Mouse (Mus musculus) right cerebral cortex, postnatal 4 days (tissue): ENCODE measurements at regions not wholly inside any gene's neighbourhood (a gene's known extent, or its start where the extent isn't known, plus 50 kb on each side); places are given as distances from the start of the nearest gene placed in this dataset.

Source experiments
- DNase-seq: peaks from one replicate; pipeline ENCODE4 v3.0.0-alpha.2; 2022

DNA sequence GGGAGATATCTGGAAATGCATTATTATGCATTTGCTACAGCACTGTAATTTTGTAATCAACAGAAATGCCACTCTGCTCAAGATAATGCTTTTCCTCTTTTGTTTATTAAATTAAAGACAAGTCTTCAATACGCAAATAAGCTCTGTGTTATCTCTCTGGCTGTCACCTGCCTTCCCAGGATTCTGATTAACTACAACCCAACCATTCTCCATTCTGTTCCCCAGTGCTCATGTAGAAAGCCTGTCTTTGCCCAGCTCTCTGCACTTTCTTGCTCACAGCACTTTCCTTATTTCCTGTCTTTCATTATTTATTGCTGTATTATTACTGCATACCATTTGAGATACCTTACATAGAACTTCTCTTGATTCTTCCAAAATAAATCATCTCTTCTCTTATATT lies 525.6 kb downstream of the Cd109 start:
- DNase-seq: no peak

- DNase-seq: no peak
Measured at GRCm38 (mm10) chr9:79146004-79146403, 530.7 kb downstream of the Cd109 start.

GRCm38 (mm10) chr9:79165596-79165995 lies 550.2 kb downstream of the Cd109 start:
- DNase-seq: no peak

GRCm38 (mm10) chr9:79173036-79173435 lies 545.6 kb downstream of the Col12a1 start:
- no peak for DNase-seq

DNA sequence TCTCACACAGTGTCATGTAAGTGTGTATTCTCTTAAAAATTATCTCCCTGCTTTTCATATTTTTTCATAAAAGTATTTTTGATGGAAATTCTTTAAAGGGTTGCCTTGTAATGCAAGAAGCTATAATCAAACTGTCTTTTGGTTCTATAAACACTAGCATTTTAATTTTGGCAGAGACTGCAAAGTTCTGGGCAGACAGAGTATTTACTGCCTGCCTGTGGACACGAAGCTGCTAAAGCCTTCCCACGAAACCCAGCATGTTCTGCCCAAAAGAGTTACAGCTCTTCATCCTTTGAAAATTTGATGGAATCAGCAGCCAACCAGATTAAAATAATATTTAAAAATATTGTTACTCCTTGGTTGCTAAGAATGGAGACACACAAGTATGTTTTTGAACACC lies 538.7 kb downstream of the Col12a1 start:
- no peak for DNase-seq

- DNase-seq: no peak
Measured at GRCm38 (mm10) chr9:79195420-79195819, 523.2 kb downstream of the Col12a1 start.

- DNase-seq: no peak
Measured at GRCm38 (mm10) chr9:79201755-79202154, 516.9 kb downstream of the Col12a1 start.

DNA sequence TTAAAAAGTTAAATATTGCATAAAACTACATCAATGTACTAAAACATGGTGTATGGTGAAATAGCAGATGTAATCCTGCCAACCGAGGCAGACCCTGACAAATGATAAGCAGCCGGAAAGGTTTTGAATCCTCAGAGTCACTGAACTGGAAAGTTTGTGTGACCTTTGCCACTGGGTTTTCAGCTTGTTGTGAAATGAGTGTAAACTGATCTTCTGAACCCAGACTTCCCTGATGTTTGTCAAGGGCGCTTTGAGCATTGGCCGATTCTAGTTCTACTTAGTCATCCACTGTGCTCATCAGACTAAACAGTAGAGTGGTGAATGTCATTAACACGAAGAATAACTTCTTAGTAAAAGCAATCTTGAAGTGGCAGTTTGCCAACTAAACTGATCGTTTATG lies 505.3 kb downstream of the Col12a1 start:
- DNase-seq: no peak

GRCm38 (mm10) chr9:79215986-79216385 lies 502.6 kb downstream of the Col12a1 start:
- no peak for DNase-seq

- DNase-seq: no peak
Measured at GRCm38 (mm10) chr9:79216432-79216831, 502.2 kb downstream of the Col12a1 start.

DNA sequence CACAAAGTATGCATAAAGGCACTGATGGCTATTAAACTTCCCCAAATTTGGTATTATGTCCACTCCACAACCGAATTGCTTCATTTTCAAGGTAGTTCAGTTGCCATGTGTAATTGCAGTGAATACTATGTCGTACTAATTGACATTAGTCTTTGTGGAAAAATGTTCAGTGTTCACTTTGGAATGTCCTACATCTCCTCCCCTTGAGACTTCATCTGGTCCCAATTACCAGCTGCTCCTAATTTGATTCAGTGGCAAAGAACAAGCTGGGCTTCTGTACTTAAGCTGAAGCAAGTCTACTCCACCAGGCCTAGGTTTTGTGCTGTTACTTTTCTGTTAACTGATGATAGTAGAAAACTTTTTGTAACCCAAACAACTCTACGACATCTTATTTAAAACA lies 485.6 kb downstream of the Col12a1 start:
- no peak for DNase-seq

DNA sequence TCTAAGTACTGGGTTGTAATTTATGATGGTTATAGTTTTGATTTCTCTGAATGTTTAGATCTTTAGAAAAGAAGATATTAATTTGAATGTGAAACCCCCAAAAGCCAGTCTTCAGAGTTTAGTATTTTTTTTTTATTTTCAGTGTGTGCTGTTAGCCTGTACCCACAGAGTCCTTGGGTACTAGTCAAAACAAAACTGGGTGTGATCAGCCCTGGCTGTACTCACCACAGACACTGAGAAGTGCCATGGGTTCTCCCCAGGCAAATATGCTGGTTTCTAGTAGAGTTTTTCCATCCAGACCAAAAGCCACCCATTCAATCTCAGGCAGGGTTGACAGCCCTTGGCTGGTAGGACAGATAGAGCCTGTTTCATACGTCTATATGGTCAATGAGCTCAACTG lies 484.9 kb downstream of the Col12a1 start:
- DNase-seq: no peak

DNA sequence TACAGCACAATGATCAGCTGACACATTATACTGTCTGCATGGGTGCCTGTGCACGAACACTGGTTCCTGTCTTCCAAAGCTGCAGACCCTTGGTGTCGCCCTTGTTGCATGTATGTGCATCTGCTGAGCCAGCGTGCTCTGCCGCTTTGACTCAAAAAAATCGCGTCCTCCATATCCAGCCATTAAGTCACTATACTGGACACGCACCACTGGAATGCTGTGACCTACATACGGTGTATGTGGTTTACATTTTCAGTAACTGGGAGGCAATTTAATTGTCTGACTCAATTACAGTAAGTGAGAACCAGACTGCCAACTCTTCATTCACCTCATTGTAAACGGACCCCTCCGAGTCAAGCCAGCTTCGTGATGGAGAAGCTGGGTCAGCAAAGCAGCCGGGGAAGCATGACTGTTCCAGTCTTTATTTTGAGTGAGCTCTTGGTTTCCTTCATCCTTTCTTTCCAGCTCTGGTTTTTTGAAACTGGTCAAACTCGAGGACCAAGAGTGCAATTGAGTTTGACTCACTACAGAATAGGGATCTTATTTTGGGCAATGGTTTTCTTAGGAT lies 448.9 kb downstream of the Col12a1 start:
- no peak for DNase-seq

DNA sequence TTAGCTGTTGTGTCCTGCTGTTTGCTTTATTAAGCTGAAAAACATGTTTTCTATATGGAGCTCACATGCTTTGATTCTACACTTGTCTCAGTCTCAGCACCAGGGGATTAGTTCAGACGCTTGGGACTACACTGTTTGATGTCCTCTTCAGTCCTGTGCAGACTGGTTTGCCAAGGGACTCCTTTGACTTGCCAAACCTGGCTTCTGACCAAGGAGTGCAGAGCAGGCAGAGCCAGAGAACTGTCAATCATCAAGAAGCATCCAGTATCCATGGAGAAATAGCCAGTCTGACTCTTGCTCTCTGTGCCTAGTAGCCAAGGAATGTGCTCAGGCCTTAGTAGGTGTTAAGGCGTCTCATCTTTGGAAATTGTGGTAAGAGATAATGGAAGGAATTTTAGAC lies 448.4 kb downstream of the Col12a1 start:
- peak; percentile 2 for DNase-seq

- DNase-seq: no peak
Measured at GRCm38 (mm10) chr9:79287849-79288248, 430.8 kb downstream of the Col12a1 start.

DNA sequence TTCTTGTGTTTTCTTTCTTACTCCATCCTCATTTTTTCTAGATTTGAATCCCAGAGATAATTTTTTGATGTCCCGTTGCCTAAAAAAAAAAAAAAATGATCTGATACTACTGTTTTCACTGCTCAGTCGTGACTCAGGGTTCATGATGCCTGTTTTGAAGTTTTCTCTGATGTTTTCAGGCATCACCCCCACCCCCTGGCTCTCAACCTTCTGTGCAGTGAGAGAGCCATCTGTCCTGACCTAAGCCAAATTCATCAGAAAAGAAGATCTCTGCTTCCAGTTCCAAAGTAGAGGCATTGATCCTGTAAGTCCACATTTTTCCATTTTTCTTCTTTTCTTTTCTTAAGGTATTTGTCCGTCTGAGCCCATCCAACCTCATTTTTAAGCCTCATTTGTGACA lies 423.3 kb downstream of the Col12a1 start:
- no peak for DNase-seq

DNA sequence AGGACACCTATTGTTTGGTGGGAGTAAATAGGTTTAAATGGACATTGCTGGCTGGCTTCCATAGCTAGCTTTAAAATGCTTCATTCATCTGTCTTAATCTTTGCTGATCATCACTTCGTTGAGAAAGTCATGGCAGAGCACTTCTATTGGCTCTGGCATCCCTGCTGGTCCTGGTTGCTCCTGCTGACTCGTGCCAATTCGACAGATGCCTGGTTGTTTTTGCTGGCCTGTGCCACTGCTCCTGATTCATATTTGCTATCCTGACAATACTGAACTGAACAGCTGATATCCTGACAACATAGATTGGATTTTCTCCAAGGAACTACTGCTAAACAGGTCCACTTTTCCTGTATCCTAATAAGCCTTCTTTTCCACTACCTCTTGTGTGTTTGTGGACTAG lies 417.1 kb downstream of the Col12a1 start:
- no peak for DNase-seq

GRCm38 (mm10) chr9:79310591-79310990 lies 408.0 kb downstream of the Col12a1 start:
- DNase-seq: no peak

DNA sequence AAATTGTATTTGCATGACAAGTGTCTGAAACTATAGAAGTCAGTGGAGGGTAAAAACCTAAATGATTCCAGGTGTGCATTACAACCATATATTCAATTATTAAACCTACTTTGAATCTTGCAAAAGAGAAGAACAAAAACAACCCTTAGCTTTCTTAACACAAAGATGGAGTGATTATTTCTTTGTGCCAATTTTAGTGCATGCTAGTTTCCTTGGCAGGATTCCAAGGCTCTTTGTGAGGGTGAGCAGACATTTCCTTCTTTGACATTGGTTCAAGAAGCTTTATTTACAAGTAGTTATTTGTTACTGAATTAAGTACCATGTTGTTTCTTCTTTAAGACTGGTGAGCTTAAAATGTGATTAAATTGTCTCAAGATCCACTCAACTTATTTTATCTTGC lies 401.2 kb downstream of the Col12a1 start:
- no peak for DNase-seq

DNA sequence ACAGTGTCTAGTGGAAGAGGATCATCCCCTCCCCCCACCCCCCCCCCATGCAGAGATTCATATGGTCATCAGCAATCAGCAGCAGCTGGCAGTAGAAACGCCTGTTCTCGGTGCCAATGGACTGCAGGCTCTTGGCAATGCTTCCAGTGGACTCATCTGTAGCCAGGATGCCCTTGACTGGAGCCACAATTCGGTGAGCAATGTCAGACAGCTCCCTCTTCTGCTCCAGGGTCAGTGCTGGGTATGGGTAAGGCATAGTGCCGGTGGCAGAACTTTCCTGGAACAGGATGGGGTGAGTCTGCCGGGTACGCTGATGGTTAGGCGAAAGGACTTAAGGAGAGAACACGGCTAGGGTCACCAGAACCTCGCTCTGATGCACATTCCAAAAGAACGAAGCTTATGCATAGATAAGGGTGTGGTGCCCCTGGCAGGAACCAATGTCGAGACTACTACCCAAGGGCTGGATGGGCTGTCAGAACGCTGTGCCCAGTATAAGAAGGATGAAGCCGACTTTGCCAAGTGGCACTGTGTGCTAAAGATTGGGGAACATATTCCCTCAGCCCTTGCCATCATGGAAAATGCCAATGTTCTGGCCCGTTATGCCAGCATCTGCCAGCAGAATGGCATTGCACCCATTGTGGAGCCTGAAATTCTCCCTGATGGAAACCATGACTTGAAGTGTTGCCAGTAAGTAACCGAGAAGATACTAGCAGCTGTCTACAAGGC lies 372.1 kb downstream of the Col12a1 start:
- DNase-seq: no peak

GRCm38 (mm10) chr9:79392020-79392419 lies 326.6 kb downstream of the Col12a1 start:
- DNase-seq: no peak

DNA sequence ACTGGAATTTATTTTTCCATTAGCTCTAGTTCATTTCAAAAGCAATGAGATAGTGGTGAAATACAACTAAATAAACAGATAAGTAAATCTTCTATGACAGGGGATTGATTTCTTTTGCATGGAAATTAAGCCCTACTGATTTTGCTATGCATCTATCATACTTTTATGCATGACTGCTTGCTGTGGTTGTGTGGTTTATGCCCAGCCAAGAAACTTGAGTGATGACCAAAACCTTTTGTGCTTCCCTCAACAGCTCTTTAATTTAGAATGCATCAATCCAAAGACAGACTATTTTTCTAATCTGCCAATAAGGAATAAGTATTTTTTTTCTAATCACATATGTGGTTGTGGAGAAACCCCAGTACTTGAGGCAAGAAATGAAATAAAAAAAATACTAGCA lies 303.6 kb downstream of the Col12a1 start:
- no peak for DNase-seq

GRCm38 (mm10) chr9:79430417-79430816 lies 288.2 kb downstream of the Col12a1 start:
- no peak for DNase-seq

- no peak for DNase-seq
Measured at GRCm38 (mm10) chr9:79437636-79438035, 281.0 kb downstream of the Col12a1 start.
